Mouse (Mus musculus): Measurements from ENCODE around the gene 4833427G06Rik.

Gene 4833427G06Rik

GRCm38 (mm10) chr9:51070801-51071200 lies 31.1 kb downstream of the 4833427G06Rik start:
- in situ Hi-C loops (cut with MboI, MseI): no loop called here

GRCm38 (mm10) chr9:51068202-51068601 lies 33.7 kb downstream of the 4833427G06Rik start:
- in situ Hi-C loops (cut with MboI, MseI): no loop called here

- in situ Hi-C loops (cut with MboI, MseI): loop anchor here (5.0 kb wide), 1 partner anchor 68 kb away; no protein-coding TSS in a partner anchor
These were observed 41.3 kb downstream of the 4833427G06Rik start, which contains the start of gene Btg4 for GRCm38 (mm10) chr9:51060601-51061000. Btg4 (plus strand) TSS chr9:51060901.

GRCm38 (mm10) chr9:51058951-51059521 lies 42.8 kb downstream of the 4833427G06Rik start:
- in situ Hi-C loops (cut with MboI, MseI): no loop called here

- in situ Hi-C loops (cut with MboI, MseI): no loop called here
These were observed 45.2 kb downstream of the 4833427G06Rik start for GRCm38 (mm10) chr9:51056360-51057324.

GRCm38 (mm10) chr9:51052180-51052579 lies 49.7 kb downstream of the 4833427G06Rik start:
- in situ Hi-C loops (cut with MboI, MseI): no loop called here

GRCm38 (mm10) chr9:51042136-51042535 lies 59.7 kb downstream of the 4833427G06Rik start:
- in situ Hi-C loops (cut with MboI, MseI): no loop called here

- in situ Hi-C loops (cut with MboI, MseI): no loop called here
These were observed 60.3 kb downstream of the 4833427G06Rik start for GRCm38 (mm10) chr9:51041491-51041980.

- in situ Hi-C loops (cut with MboI, MseI): no loop called here
These were observed 68.9 kb downstream of the 4833427G06Rik start for GRCm38 (mm10) chr9:51032785-51033529.

GRCm38 (mm10) chr9:51032291-51032690 lies 69.6 kb downstream of the 4833427G06Rik start:
- in situ Hi-C loops (cut with MboI, MseI): no loop called here

GRCm38 (mm10) chr9:51031603-51032002 lies 70.3 kb downstream of the 4833427G06Rik start:
- in situ Hi-C loops (cut with MboI, MseI): no loop called here
